Mouse (Mus musculus) cortical plate, adult 2 months (tissue): ENCODE measurements at regions not wholly inside any gene's neighbourhood (a gene's known extent, or its start where the extent isn't known, plus 50 kb on each side); places are given as distances from the start of the nearest gene placed in this dataset.

Experiments
- H3K27ac ChIP-seq: fragments of 200-500 bp; 2 replicates; pipeline ENCODE4 v1.5.1; 2012; ENCODE audit warnings: low read length, control low read depth, inconsistent platforms; ENCODE audit not compliant: insufficient read depth
- H3K4me1 ChIP-seq: fragments of 200-500 bp; 2 replicates; pipeline ENCODE4 v1.6.1; 2011; ENCODE audit warnings: low read length; ENCODE audit not compliant: control insufficient read depth, insufficient read depth
- H3K4me3 ChIP-seq: fragments of 200-500 bp; 2 replicates; pipeline ENCODE4 v1.5.1; 2011; ENCODE audit warnings: mild to moderate bottlenecking, low read length, control low read depth; ENCODE audit not compliant: insufficient read depth
- CTCF ChIP-seq: fragments of 200-500 bp; IDR thresholded peaks from 2 replicates; pipeline ENCODE4 v1.5.1; 2011; ENCODE audit warnings: mild to moderate bottlenecking, control low read depth, low read length; ENCODE audit not compliant: insufficient read depth; ENCODE audit errors: extremely low read depth
- POLR2A ChIP-seq: fragments of 200-500 bp; IDR thresholded peaks from 2 replicates; pipeline ENCODE4 v1.6.1; 2011; ENCODE audit warnings: mild to moderate bottlenecking, low read length, control low read depth; ENCODE audit not compliant: insufficient read depth; ENCODE audit errors: extremely low read depth

DNA sequence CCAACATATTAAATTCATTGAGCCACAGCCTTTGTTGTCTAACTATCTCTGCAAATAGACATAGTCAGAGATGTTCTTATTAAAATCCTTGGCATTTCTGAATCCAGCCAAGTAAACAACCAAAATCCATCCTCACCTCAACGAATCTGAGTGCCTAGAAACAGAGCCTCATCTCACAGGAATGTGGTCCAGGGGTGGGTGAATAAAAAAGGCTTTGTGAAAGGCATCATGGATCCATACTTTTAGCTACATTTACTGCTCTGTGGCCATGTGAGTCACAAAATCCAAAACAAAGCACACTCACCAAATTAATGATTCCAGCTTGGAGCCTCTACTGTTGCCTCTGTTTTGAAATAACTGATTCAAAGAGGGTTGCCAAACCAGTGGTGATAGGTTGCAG, 210.7 kb upstream of the Sp8 start:
- Histone ChIP-seq H3K27ac (no peak overlapping the region), H3K4me3 (no peak overlapping the region)

DNA sequence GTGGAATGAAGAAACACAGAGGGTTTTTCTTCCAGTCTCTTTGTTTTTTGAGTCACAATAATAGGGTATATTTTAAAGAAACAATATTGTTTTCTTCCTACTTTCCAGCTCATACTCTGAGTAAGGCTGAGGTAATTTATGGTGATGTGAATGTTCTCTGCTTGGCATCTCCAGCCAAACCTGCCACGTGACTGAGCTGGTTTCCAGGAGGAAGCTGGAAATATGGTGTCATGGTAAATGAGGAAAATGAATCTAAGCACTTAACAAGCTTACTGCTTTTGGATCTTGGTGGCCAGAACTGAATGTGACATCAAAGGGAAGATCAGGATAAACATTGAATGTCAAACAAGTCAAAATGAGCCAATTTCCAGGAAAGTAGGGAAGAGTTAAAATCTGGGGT, 215.8 kb upstream of the Sp8 start:
- Histone ChIP-seq H3K4me1 (no peaks in the 10 kb centered on the region), H3K27ac (no peak overlapping the region), H3K4me3 (no peak overlapping the region)
- TF ChIP-seq POLR2A (no peak), CTCF (no peak)

More for the DNA sequence above, 210.7 kb upstream of the Sp8 start:
- H3K4me1 ChIP-seq: no peaks in the 10 kb centered on the region
- no peak for TF ChIP-seq POLR2A
- no peak for TF ChIP-seq CTCF

DNA sequence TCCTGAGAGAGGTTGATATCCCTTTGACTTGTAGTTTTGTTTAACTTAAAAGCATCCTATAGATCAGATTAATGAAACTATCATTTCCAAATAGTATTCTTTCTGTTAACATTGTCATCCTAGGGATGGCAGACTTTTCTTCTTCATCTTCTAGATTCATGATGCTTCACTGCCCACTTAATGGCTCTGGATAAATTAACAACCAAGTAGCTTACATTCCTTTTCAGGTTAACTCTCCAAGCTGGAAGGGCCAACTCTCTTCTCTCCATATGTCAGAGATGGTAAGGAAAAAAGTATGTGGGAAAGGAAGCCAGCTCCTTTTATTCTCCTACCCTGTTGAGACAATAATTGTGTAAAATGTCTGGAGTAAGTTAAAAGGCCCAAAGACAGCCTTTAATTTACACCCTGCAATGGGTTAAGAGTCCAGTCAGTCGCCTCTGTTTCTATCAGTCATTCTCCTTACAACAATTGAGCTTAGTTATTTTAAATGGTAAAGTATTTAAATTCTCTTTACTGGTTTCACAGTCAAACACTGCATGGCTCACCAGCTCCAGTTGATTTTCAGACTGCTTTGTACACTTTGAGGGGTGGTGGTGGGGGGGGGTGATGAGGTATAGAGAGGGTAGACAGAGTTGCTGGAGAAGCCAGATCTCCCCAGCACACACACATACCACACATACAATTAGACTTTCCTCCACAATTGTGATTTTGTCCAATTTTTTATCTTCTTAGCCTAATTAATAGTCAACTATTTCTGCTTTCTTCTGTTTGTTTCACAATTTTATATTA, 224.2 kb upstream of the Sp8 start:
- H3K4me3 ChIP-seq: no peak overlapping the region
- H3K4me1 ChIP-seq: no peaks in the 10 kb centered on the region
- no peak overlapping the region for H3K27ac ChIP-seq
- no peak for TF ChIP-seq POLR2A
- no peak for TF ChIP-seq CTCF

DNA sequence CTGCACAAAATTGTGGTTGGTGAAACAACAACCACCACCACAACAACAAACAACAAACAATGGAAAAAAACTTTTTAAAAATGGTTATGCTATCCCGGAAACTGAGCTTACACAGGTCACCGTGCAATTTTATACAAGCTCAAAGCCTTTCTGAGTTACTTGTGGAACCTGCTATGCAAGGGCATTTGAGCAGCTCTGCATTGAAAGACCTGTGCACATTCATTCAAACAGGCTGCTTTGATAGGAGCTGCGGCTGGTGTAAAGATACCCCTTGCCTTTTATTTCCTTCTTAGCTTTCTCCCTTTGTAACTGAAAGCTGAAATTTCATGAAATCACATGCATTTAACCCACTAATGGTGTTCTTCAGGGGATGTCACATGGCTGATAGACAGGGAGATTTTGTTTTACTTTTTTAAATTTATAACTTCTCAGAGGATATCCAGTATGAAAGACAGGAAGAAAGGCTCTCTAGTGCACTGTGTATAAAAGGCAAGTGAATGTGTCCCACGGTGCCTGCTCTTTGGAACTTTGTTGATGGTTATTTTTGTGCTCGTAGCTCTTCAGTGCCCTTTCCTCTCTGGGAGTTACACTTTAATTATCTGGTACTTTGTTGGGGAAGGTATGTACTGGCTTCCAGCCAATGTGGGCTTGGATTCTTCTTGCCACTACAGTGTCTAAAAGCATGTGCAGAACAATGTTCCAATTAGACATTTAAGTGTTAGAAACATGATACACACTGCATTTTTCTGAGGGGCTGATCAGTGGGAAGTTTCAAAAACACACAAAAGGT, 225.1 kb upstream of the Sp8 start:
- TF ChIP-seq POLR2A: no peak
- TF ChIP-seq CTCF: no peak
- no peak overlapping the region for H3K27ac ChIP-seq
- H3K4me1 ChIP-seq: no peaks in the 10 kb centered on the region
- no peak overlapping the region for H3K4me3 ChIP-seq

DNA sequence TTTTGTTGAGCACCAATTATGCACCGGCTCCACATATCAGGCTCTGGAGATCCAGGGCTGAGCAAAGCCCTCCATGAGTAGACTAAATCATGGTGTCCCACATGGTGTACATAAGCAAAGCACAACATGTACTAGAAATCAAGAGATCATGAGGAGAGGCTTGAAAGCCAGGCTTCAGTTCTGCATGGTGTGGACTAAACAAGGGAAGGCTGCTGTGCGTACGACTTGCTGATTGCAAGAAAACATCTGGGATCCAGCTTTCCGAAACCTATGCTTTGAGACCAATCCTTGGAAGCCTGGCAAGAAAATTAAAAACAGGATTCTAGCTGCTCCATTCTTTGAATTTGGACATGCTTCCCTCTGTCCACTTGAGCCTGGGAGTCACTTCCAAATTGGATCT, 249.1 kb upstream of the Sp8 start:
- H3K4me3 ChIP-seq: no peak overlapping the region
- H3K27ac ChIP-seq: no peak overlapping the region
- TF ChIP-seq POLR2A: no peak
- no peak for TF ChIP-seq CTCF
- H3K4me1 ChIP-seq: no peaks in the 10 kb centered on the region

DNA sequence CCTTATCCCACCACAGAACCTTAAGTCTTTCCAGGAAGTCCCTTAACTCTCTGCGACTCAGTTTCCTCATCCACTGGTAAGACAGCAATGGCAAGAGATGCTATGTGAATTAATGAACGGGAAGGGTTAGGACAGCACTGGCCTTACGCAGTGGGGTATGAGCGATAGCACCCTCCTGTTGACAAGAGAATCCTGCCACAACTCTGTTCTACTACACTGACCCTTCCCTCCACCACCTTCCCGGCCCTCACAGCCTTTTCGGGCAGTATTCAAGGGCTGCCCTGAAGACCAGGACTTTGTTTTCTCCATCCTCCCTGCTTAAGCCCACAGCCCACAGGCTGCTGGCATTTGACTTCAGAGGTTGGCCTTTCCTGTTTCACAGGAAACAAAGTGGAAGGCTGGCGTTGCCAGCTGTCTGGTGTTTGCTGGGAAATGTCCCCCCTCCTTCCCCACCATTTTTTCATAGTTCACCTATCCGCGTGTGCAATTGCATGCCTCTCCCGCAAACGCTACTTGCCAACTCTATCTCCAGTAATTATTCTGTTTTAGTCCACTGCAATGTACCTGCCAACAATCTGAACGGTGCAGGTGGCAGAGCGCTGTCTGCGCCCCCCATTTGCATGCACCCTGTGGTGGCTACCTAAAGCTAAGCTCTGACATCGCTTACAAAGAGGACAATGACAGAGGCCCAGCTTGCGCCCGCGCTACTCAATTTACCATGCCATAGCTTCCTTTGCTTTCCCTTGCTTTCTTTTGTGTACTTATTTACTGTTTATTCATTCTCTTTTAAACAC, 251.2 kb upstream of the Sp8 start:
- no peaks in the 10 kb centered on the region for H3K4me1 ChIP-seq
- TF ChIP-seq POLR2A (no peak), CTCF (no peak)
- no peak overlapping the region for H3K4me3 ChIP-seq
- no peak overlapping the region for H3K27ac ChIP-seq

DNA sequence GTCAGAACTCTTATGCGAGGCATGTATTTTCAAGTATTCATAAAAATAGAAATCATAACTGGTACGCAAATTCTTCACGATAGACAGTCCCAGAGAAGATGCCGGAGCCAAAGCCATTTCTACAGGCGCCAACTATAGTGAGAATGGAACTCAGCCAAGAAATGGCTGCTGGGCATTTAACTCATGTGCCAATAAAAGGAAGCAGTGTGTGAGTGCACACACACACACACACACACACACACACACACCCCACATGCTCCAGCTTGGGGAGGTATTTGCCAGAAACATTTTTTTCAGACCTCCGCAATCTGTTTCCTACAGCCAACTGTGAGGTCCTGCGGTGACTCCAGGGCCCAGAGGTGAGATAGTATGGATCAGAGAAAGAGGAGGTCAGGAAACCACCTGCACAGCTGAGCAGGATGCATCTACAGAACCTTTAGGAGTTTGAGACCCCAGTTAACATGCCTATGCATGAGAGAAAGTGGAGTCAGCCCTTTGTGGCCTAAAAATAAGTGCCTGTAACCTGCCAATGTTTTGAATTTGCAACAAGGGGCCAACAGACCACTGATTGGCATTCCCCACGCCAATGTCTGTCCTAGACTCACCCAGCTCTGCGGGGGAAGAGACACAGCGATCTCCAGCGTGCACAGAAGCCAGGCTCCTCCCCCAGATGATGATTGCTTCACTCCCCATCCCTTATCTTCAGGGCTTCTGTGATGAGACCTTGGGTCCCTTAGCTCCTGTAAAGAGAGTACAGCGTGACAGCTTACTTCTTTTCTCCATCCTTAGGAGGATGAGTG, 262.1 kb upstream of the Sp8 start:
- TF ChIP-seq CTCF (no peak), POLR2A (no peak)
- Histone ChIP-seq H3K27ac (no peak overlapping the region), H3K4me1 (peaks cover 1% of the 10 kb centered on the region; the same call in 1 of the 2 replicates), H3K4me3 (no peak overlapping the region)

DNA sequence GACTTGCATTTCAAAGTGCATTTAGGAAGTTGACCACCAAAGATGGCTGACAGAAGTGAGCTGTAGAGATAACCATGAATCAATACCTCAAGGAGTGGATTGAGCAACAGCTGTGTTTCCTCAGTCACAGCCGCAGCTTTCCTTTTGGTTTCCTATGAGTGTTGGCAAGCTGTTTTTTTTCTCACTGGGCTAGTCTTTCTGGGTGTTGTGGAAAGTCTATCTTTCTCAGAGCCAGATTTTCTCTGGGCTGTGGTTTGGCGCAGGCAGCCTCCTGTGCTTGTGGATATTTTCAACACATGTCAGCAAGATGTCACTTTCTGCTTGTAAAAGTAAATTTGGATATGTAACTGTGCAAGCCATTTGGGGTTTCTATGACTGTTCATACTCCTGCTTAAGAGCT, 268.6 kb upstream of the Sp4 start:
- H3K27ac ChIP-seq: no peak overlapping the region
- H3K4me1 ChIP-seq: no peaks in the 10 kb centered on the region
- no peak for TF ChIP-seq CTCF
- no peak for TF ChIP-seq POLR2A
- H3K4me3 ChIP-seq: no peak overlapping the region

DNA sequence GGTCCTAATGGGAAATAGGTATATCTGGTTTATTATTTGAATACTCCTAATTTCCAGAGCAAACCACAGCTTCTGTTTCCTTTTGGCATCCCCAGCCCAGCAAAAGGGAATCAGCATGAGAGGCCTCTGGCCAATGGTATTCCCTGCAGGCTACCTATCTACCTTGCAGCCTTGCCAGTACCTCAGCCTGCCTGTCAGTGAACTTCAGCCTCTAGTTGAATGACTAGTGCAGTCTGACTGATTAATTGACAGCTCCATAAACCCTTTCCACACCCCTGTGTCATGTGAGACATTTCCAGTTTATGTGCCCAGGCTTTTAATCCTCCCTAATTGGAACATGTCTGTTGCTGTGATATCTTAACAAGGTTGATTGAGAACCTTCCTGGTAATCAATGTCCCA, 265.4 kb upstream of the Sp4 start:
- Histone ChIP-seq H3K27ac (no peak overlapping the region), H3K4me1 (peaks cover 2% of the 10 kb centered on the region; the same call in 1 of the 2 replicates), H3K4me3 (no peak overlapping the region)
- TF ChIP-seq CTCF: no peak
- no peak for TF ChIP-seq POLR2A
